Mouse (Mus musculus) right cerebral cortex, postnatal 36 days (tissue): ENCODE measurements at regions not wholly inside any gene's neighbourhood (a gene's known extent, or its start where the extent isn't known, plus 50 kb on each side); places are given as distances from the start of the nearest gene placed in this dataset.

ENCODE experiments used
- DNase-seq, 2 experiments: peaks; one replicate each; pipeline ENCODE4 v3.0.0; 2022; ENCODE audit warnings: low spot score in 2 of 2, mixed read lengths in 1 of 2

DNA sequence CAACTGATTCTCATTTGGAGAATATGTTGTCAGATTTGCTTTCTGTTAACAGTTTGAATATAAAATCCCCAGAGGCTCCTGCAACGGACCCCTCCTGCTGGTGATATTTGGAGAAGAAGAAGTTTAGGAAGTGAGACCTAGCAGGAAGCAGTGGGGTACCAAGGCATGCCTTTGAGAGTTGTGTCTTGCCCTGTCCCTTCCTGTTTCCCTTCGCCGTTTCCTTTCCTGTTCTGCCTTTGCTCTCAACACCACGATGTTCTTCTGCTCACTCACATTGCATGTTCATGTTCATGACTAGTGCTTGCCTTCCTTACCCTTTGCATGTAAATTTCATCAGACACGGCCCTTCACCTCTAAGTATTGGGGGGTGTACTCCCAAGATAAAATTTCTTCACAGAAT is 254.0 kb downstream of the Tle4 start:
- no peak for DNase-seq

GRCm38 (mm10) chr19:14344467-14344866 is 253.4 kb downstream of the Tle4 start:
- DNase-seq, result no peak

GRCm38 (mm10) chr19:14347026-14347425 is 250.8 kb downstream of the Tle4 start:
- DNase-seq, result no peak

DNA sequence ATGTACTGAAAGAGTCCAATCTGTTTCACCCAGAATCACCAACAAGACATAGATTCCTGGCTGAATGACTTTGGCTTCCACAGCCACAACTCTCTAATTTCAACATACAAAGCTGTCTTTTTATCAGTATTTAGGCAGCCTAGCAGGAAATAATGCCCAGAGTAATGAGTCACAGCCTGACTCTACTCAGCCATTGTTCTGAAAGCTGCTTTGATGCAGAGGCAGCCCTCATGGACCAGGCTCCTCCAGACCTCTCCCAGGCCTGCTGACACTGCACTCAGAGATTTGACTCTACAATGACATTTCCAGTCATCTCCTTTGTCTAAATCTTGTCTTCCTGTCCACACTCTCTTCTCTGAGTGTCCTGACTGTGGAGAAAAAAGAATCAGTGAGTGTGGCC is 250.4 kb downstream of the Tle4 start:
- DNase-seq, result no peak

DNA sequence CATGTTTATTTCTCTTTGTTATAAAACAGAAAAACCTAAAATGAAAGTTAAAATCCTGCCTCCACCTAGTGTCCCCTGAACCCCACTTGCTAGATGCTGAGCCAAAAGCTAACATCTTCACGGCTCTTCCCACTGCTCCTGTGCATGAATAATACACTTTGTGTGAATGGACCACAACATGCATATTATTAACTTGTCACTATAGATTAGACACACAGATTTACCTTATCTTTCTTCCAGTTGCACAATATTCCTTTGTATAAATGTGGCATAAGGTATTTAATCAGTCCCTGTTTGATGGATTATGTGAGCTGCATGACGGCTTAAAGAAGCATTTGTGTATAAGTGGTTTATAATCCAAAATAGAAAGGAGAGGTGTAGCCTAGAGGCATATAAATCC is 248.1 kb downstream of the Tle4 start:
- DNase-seq, result no peak

GRCm38 (mm10) chr19:14351728-14352340 is 246.0 kb downstream of the Tle4 start:
- DNase-seq, result no peak

GRCm38 (mm10) chr19:14352551-14352950 is 245.3 kb downstream of the Tle4 start:
- no peak for DNase-seq

GRCm38 (mm10) chr19:14353151-14353550 is 244.7 kb downstream of the Tle4 start:
- no peak for DNase-seq

DNA sequence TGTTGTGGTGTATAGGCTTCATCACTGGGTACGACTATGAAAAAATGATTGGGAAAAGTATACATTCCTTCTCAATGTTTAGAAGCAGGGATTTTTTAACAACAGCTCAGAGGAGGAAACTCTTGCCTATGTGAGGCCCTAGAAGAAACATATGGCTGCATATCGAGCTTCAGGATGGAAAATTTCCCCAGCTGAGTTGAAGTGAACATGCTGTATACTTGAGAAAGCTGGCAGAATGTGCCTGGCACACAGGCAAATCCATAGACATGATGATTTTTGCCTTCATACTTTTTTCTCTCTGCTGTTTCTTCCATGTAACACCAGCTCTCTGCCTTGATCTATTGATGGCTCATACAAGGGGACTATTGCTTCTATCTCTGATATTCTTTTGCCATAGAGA is 242.7 kb downstream of the Tle4 start:
- no peak for DNase-seq

DNA sequence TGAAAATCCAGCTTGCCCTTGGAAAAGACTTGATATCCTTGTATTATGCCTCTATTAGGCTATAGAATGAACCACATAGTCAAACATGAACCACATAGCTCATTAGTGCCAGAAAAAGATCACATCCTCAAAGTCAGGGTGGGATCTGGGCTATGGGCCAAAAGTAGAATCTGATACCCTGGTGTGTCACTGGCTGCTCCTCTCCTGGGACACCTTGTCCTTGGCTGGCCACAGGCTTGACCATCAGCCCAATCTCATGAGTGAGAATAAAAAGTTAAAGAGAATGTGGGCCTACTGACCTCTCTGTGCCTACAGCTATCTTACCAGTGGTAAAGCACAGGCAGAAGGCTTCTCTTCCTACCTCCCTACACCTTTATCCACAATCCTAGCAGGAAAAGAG is 241.9 kb downstream of the Tle4 start:
- no peak for DNase-seq

DNA sequence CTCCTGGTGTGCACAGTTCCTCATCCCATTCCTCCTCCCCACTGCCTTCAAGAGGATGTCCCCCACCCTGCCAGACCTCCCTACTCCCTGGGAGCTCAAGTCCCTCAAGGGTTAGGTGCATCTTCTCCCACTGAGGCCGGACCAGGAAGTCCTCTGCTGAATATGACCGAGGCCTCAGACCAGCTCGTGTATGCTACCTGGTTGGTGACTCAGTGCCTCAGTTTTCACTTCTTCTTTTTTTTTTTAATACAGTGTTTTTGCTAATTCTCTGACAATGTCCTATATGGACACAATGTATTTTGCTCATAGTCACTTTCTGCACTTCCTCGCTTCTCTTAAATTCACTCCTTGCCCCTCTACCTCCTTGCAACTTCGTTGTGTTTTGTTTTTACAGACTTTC is 237.2 kb downstream of the Tle4 start:
- no peak for DNase-seq

- DNase-seq, result no peak
Observed at GRCm38 (mm10) chr19:14369098-14369604, 228.7 kb downstream of the Tle4 start.

GRCm38 (mm10) chr19:14371360-14371759 is 226.5 kb downstream of the Tle4 start:
- no peak for DNase-seq

DNA sequence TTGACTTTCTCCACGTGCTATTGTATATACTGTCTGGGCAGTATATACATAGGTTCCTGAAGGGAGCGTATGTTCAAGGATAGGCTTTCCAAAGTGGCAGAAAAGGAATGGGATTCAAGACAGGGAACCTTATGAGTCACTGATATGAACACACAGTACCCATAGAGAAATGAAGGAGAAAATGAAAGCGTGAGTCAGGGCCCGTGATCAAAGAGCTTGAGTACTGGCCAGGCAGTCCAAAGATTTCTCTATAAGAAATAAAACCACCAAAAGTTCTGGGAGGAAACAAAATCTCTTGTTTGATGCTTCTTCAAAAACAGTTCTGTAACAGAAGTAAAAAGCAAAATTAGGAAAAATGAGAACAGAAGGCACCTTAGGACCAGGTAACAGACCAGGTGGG is 223.9 kb downstream of the Tle4 start:
- DNase-seq, result no peak

DNA sequence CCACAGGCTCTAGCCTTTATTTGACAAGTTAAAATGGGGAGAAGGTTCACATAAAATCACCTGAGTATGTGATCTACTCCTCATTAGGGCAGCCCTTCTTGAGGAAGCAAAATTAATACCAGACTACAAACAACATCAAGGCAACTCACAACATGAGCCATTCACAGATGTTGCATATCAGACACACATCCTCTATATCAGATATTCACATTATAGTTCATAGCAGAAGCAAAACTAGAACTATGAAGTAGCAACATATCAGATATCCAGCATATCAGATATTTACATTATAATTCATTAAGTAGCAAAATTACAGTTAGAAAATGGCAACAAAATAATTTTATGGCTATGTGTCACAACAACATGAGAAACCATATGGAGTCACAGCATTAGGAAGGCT is 217.0 kb downstream of the Tle4 start:
- DNase-seq, result no peak

GRCm38 (mm10) chr19:14387796-14388195 is 210.1 kb downstream of the Tle4 start:
- no peak for DNase-seq

DNA sequence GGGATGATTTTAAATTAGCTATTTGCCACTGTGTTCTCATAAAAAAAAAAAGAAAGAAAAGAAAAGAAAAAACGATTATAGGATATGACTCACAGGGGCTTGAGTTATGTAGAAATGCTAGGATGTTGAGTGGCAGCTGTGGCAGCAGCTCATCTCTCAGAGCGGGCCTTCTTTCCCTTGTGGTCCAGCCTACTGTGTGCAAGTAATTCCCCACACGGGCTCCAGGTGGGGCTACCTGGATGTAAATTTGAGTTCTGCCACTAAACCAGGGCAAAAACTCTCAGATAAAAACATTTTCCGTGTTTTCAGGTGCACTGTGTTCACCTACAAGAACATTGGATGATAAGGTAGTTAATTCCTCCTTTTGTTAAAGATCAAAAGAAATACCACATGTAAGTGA is 209.3 kb downstream of the Tle4 start:
- no peak for DNase-seq

- DNase-seq, result no peak
Observed at GRCm38 (mm10) chr19:14389881-14390837, 207.7 kb downstream of the Tle4 start.

- no peak for DNase-seq
Observed at GRCm38 (mm10) chr19:14390914-14391313, 206.9 kb downstream of the Tle4 start.
